Mouse (Mus musculus) ovary, postnatal 14 days (tissue): ENCODE measurements around the gene Gm7168.
"Not testable (repeated sequence)": the region's sequence is repeated elsewhere in the genome, so short reads cannot be mapped to it uniquely, and the experiment has no call there.

Experiments used
- DNase-seq: peaks from one replicate; pipeline ENCODE4 v3.0.0; 2022; ENCODE audit warnings: low spot score

Gene Gm7168

GRCm38 (mm10) chr17:13948073-13948472 lies at the start of gene Gm7168:
Gm7168 (plus strand) TSS chr17:13948373.
- not testable (repeated sequence) for DNase-seq

DNA sequence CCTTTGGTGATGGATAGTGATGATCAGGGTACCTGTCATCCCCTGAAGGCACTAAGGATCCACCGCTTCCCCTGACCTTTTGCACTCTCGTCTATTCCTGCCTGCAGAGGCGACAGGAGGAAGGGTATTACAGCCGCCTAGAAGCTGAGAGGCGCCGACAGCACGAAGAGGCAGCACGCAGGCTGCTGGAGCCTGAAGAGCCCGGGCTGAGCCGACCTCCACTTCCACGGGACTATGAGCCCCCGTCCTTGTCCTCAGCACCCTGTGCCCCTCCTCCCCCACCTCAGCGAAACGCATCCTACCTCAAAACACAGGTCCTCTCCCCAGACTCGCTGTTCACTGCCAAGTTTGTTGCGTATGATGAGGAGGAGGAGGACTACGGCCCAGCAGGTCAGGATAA lies 49.3 kb upstream of the Gm7168 start:
- no peak for DNase-seq

GRCm38 (mm10) chr17:13899241-13899640 lies 48.9 kb upstream of the Gm7168 start:
- no peak for DNase-seq

GRCm38 (mm10) chr17:13903793-13904192 lies 44.4 kb upstream of the Gm7168 start:
- no peak for DNase-seq

GRCm38 (mm10) chr17:13907082-13907481 lies 41.1 kb upstream of the Gm7168 start:
- DNase-seq, result no peak

DNA sequence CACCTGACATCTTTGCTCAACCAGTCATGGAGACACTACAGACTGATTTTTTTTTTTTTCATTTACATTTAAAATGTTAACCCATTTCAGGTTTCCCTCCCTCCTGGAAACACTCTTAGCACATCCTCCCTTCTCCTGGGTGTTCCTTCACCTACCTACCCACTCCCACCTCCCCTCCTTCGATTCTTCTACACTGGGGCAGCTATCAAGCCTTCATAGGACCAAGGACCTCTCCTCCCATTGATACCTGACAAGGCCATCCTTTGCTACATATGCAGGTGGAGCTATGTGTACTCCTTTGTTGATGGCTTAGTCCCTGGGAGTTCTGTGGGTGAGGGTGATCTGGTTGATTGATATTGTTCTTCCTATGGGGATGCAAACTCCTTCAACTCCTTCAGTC lies 40.5 kb upstream of the Gm7168 start:
- DNase-seq, result no peak

DNA sequence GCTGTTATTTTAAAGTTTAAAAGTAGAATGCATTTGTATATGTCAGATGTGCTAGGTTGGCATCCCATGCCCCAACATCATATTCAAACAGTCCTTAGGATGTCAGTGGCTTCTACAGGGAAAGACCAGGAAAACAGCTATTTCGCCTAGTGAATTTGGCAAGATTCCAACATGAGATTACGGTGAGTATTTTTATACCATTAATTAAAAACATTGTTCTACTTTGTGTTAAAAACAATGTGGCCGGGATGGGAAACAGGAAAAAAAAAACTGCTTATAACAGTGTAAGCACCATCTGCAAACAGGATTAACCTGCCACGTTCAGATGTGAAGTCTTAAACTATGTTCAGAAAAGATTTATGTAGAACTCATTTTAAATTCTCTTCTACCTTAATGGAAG lies 34.2 kb upstream of the Gm7168 start:
- no peak for DNase-seq

DNA sequence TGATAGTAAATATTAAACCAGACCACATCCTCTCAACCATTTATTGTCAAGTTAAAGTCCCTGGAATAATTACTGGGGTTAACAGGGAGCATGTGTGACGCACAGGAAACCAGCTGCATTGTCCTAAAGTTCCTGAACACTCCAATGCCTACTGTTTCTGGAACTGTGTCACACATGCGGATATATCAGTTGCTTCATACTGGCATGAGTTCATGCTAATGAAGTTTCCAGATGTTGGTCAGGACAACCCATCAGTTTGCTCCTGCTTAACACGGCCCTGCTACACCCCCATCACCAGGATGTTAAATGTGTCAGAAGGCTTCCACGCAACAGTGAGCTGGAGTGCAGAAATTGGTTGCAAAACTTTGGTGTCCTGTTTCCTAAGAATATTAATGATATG lies 33.6 kb upstream of the Gm7168 start:
- no peak for DNase-seq

GRCm38 (mm10) chr17:13920771-13921170 lies 27.4 kb upstream of the Gm7168 start:
- DNase-seq, result no peak

- no peak for DNase-seq
Observed at GRCm38 (mm10) chr17:13923418-13923817, 24.8 kb upstream of the Gm7168 start.

GRCm38 (mm10) chr17:13924588-13924987 lies 23.6 kb upstream of the Gm7168 start:
- no peak for DNase-seq

DNA sequence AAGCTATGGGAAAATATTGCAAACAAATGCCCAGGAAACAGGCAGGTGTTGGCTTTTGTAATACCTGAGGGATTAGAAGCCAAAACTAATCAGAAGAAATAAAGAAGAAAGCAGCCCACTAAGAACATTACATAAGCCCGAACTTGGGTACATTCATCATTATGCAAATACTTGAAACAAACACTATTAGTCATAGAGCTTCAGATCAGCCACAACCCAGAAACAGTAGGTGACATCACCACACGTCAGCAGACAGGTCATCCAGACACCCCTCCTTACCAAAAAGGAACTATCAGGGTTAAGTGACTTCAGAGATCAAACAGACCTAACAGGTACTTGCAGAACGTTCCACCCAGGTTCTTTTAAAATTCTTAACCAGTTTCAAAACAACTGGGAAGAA lies 22.2 kb upstream of the Gm7168 start:
- DNase-seq, result no peak

GRCm38 (mm10) chr17:13930421-13930820 lies 17.8 kb upstream of the Gm7168 start:
- DNase-seq, result no peak

DNA sequence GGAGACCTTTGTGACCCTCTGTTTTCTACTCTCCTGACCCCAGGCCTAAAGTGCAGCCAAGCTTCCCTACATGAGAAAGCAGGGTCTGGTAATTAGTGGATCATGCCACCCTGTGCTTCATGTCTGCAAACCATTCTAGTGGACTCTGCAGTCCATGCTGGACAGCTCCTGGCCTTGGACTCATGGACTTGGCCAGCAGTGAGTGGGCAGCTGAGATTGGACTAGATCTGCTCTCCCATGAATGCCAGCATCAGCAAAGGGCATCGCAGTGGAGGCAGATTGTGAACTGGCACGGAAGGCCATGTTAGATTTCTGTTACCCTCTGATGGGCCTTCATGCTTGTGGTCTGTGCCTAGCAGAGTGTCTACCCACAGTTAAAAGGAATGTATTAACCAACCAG lies 12.8 kb upstream of the Gm7168 start:
- not testable (repeated sequence) for DNase-seq

GRCm38 (mm10) chr17:13937787-13938186 lies 10.4 kb upstream of the Gm7168 start:
- no peak for DNase-seq

GRCm38 (mm10) chr17:13938652-13939051 lies 9.5 kb upstream of the Gm7168 start:
- no peak for DNase-seq

- DNase-seq, result not testable (repeated sequence)
Observed at GRCm38 (mm10) chr17:13939231-13939630, 8.9 kb upstream of the Gm7168 start.

- no peak for DNase-seq
Observed at GRCm38 (mm10) chr17:13940487-13940886, 7.7 kb upstream of the Gm7168 start.

GRCm38 (mm10) chr17:13951570-13951969 lies 3.4 kb downstream of the Gm7168 start:
- DNase-seq, result not testable (repeated sequence)

DNA sequence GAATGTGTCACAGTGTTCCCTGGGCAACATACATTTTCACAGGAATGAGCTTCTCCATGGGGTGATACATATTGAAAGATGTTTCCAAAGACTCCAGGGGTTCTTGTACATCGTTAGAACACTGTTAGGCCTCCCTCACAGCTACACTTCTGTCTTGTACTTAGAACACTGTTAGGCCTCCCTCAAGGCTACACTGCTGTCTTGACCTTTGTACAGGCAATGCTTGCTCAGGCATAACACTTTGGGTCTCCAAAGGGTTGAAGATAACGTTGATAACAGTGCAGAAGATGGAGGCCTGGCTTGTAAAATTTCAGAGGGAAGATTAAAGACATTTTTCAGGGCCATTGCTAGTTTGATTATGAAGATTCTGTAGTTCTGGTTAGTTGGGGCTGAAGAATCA lies 10.0 kb downstream of the Gm7168 start:
- DNase-seq, result not testable (repeated sequence)

DNA sequence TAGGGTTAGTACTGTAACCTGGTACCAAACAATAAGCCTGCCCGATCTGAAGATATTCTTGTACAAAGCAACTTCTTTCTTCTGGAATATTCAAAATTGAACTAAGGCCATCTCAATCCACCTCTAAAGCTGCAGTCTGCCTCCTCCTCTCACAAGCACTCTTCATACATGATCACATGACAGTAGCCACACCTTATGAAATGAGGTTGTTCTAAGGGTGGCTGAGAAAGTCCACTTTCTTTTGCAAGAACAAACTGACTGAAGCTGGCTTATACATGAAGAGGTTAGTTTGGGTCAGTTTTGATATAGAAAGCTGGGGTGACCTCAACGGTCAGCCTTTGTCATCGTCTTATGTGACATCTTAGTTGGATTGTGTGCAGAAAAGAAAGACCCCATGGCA lies 14.1 kb downstream of the Gm7168 start:
- not testable (repeated sequence) for DNase-seq

- DNase-seq, result not testable (repeated sequence)
Observed at GRCm38 (mm10) chr17:13965048-13965447, 16.9 kb downstream of the Gm7168 start.

DNA sequence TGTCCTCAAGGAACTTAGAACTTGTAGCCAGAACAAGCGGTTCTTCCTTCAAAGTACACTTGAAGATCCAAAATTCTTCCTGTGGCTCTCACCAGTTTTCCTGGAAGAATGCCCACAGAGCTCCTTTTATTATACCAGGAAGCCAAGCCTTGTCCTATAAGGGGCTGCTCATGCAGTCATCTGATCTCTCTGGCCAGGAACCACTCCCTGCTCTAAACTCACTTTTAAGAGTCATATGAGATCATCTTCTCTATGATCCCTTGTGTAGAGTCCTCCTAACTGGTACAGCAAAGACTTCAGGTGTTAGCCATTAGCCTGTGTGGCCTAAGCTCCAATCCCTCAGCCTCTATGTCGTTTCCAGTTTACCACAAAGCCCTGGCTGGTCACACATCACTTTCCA lies 21.7 kb downstream of the Gm7168 start:
- DNase-seq, result not testable (repeated sequence)

GRCm38 (mm10) chr17:13970796-13971195 lies 22.6 kb downstream of the Gm7168 start:
- DNase-seq, result not testable (repeated sequence)

- no peak for DNase-seq
Observed at GRCm38 (mm10) chr17:13987690-13988089, 39.5 kb downstream of the Gm7168 start.
